Mouse (Mus musculus): ENCODE results near the gene Chrm4. TPM values are rescaled to one million over a fixed set of nuclear protein-coding genes. Genes with fewer than 3 reads are reported as not detected.

The Chrm4 gene
- total and polyA plus RNA-seq, 2 experiments from 2014 or later = 0.75 to 4.4 TPM

GRCm38 (mm10) chr2:91931328-91932159 is 4.5 kb downstream of the Chrm4 start:
- Histone ChIP-seq H3K36me3 (ENCODE audit: insufficient read depth, low read length) (0 out of 2 replicates have a peak, but pooled peaks cover 10% of the 10 kb centered on the region), H3K9ac (replicated peaks; ENCODE audit: low read length) (peak overlapping the region; percentile 74), H3K27ac (peak overlapping the region; percentile 77), H3K27me3 (ENCODE audit: insufficient read depth, low read length) (no peaks in the 10 kb centered on the region), H3K9me3 (ENCODE audit: low read length) (no peaks in the 10 kb centered on the region), H3K4me2 (ENCODE audit: low read depth, low read length) (peak overlapping the region; percentile 69), H3K4me3 (ENCODE audit: low read length) (peak overlapping the region; percentile 48), H3K4me1 (ENCODE audit: insufficient read depth, low read length) (peaks cover 8% of the 10 kb centered on the region; the same call in 1 of the 2 replicates)
- peak; percentile 76 for DNase-seq (ENCODE audit: low spot score)
- peak; percentile 75 for ATAC-seq
- TF ChIP-seq CTCF (IDR thresholded peaks at IDR 0.05; ENCODE audit: low read depth) = no peak
- 6% methylated on average over 41 of the region's 50 CpGs for WGBS

GRCm38 (mm10) chr2:91932160-91932711 is 5.2 kb downstream of the Chrm4 start, which contains the start of gene Mdk:
Gene Mdk, minus strand, starts transcription at chr2:91932297.
- TF ChIP-seq CTCF (IDR thresholded peaks at IDR 0.05; ENCODE audit: low read depth) = no peak
- ATAC-seq (no peak), DNase-seq (ENCODE audit: low spot score) (no peak)
- H3K36me3 ChIP-seq (ENCODE audit: insufficient read depth, low read length) = 0 out of 2 replicates have a peak, but pooled peaks cover 10% of the 10 kb centered on the region
- peak within 1 kb of the TSS; percentile 69 for H3K4me2 ChIP-seq (ENCODE audit: low read depth, low read length)
- no peaks in the 10 kb centered on the region for H3K9me3 ChIP-seq (ENCODE audit: low read length)
- peak within 1 kb of the TSS; percentile 74 for H3K9ac ChIP-seq (replicated peaks; ENCODE audit: low read length)
- peaks cover 8% of the 10 kb centered on the region; the same call in 1 of the 2 replicates for H3K4me1 ChIP-seq (ENCODE audit: insufficient read depth, low read length)
- H3K27me3 ChIP-seq (ENCODE audit: insufficient read depth, low read length) = no peaks in the 10 kb centered on the region
- H3K4me3 ChIP-seq (ENCODE audit: low read length) = peak within 1 kb of the TSS; percentile 48
- 13% methylated on average over 16 of the region's 16 CpGs for WGBS
- H3K27ac ChIP-seq = peak within 1 kb of the TSS; percentile 77

- TF ChIP-seq CTCF (IDR thresholded peaks at IDR 0.05; ENCODE audit: low read depth) = no peak
- 20% methylated on average over 6 of the region's 6 CpGs for WGBS
These were observed 5.8 kb downstream of the Chrm4 start for GRCm38 (mm10) chr2:91932737-91933350.

GRCm38 (mm10) chr2:91933471-91933870 is 6.4 kb downstream of the Chrm4 start:
- Histone ChIP-seq H3K27ac (no peak overlapping the region), H3K27me3 (ENCODE audit: insufficient read depth, low read length) (no peaks in the 10 kb centered on the region), H3K4me2 (ENCODE audit: low read depth, low read length) (no peak overlapping the region), H3K9ac (replicated peaks; ENCODE audit: low read length) (no peak overlapping the region), H3K4me1 (ENCODE audit: insufficient read depth, low read length) (peaks cover 8% of the 10 kb centered on the region; the same call in 1 of the 2 replicates), H3K36me3 (ENCODE audit: insufficient read depth, low read length) (peaks cover 19% of the 10 kb centered on the region; the same call in 1 of the 2 replicates), H3K9me3 (ENCODE audit: low read length) (no peaks in the 10 kb centered on the region), H3K4me3 (ENCODE audit: low read length) (no peak overlapping the region)
- DNase-seq (ENCODE audit: low spot score) (no peak), ATAC-seq (no peak)
- no peak for TF ChIP-seq CTCF (IDR thresholded peaks at IDR 0.05; ENCODE audit: low read depth)
- 45% methylated on average over 9 of the region's 9 CpGs for WGBS

More at GRCm38 (mm10) chr2:91932737-91933350, 5.8 kb downstream of the Chrm4 start:
- Histone ChIP-seq H3K4me3 (ENCODE audit: low read length) (no peak overlapping the region), H3K9ac (replicated peaks; ENCODE audit: low read length) (no peak overlapping the region), H3K27me3 (ENCODE audit: insufficient read depth, low read length) (no peaks in the 10 kb centered on the region), H3K27ac (0 out of 2 replicates have a peak overlapping the region, but pooled peaks have one; percentile 77), H3K4me2 (ENCODE audit: low read depth, low read length) (0 out of 2 replicates have a peak overlapping the region, but pooled peaks have one; percentile 69), H3K9me3 (ENCODE audit: low read length) (no peaks in the 10 kb centered on the region), H3K36me3 (ENCODE audit: insufficient read depth, low read length) (0 out of 2 replicates have a peak, but pooled peaks cover 12% of the 10 kb centered on the region), H3K4me1 (ENCODE audit: insufficient read depth, low read length) (peaks cover 8% of the 10 kb centered on the region; the same call in 1 of the 2 replicates)
- ATAC-seq = no peak
- no peak for DNase-seq (ENCODE audit: low spot score)

- no peak for ATAC-seq
- H3K9me3 ChIP-seq (ENCODE audit: low read length) = no peaks in the 10 kb centered on the region
- no peaks in the 10 kb centered on the region for H3K27me3 ChIP-seq (ENCODE audit: insufficient read depth, low read length)
- TF ChIP-seq CTCF (IDR thresholded peaks at IDR 0.05; ENCODE audit: low read depth) = no peak
- no peak overlapping the region for H3K4me3 ChIP-seq (ENCODE audit: low read length)
- H3K36me3 ChIP-seq (ENCODE audit: insufficient read depth, low read length) = peaks cover 24% of the 10 kb centered on the region; the same call in 1 of the 2 replicates
- peaks cover 8% of the 10 kb centered on the region; the same call in 1 of the 2 replicates for H3K4me1 ChIP-seq (ENCODE audit: insufficient read depth, low read length)
- no peak overlapping the region for H3K27ac ChIP-seq
- WGBS = 65% methylated on average over 8 of the region's 8 CpGs
- H3K9ac ChIP-seq (replicated peaks; ENCODE audit: low read length) = no peak overlapping the region
- no peak overlapping the region for H3K4me2 ChIP-seq (ENCODE audit: low read depth, low read length)
- no peak for DNase-seq (ENCODE audit: low spot score)
These were observed 7.0 kb downstream of the Chrm4 start for GRCm38 (mm10) chr2:91934016-91934415.

- no peak for DNase-seq (ENCODE audit: low spot score)
- TF ChIP-seq CTCF (IDR thresholded peaks at IDR 0.05; ENCODE audit: low read depth) = no peak
- H3K9ac ChIP-seq (replicated peaks; ENCODE audit: low read length) = no peak overlapping the region
- no peaks in the 10 kb centered on the region for H3K27me3 ChIP-seq (ENCODE audit: insufficient read depth, low read length)
- H3K4me2 ChIP-seq (ENCODE audit: low read depth, low read length) = no peak overlapping the region
- peaks cover 33% of the 10 kb centered on the region for H3K36me3 ChIP-seq (ENCODE audit: insufficient read depth, low read length)
- H3K4me1 ChIP-seq (ENCODE audit: insufficient read depth, low read length) = peaks cover 8% of the 10 kb centered on the region; the same call in 1 of the 2 replicates
- no peak for ATAC-seq
- 74% methylated on average over 9 of the region's 9 CpGs for WGBS
- no peak overlapping the region for H3K27ac ChIP-seq
- H3K9me3 ChIP-seq (ENCODE audit: low read length) = no peaks in the 10 kb centered on the region
- no peak overlapping the region for H3K4me3 ChIP-seq (ENCODE audit: low read length)
These were observed 7.9 kb downstream of the Chrm4 start for GRCm38 (mm10) chr2:91934826-91935525.
